Comparison of ENCODE assay signal across 22 mouse cellular contexts in genomic region chr10:8970807-8971206, GRCm38 (mm10).
"Had no signal": no experiment of that assay in that cellular context is flagged by ENCODE, and none has a peak within 500 bp of the region (broad histone marks: within the 10 kb centered on the region; RNA-seq: fewer than 3 reads in every experiment).

No protein-coding gene starts in this region.

- H3K36me3 ChIP-seq: heart, embryonic 10.5 days; heart, embryonic 12.5 days; hindbrain, embryonic 13.5 days; hindbrain, embryonic 15.5 days; limb, embryonic 10.5 days; limb, embryonic 12.5 days; liver, embryonic 12.5 days had no signal

- H3K4me1 ChIP-seq: liver, embryonic 12.5 days had no signal

- H3K4me2 ChIP-seq: heart, embryonic 12.5 days; hindbrain, embryonic 13.5 days; hindbrain, embryonic 15.5 days; limb, embryonic 12.5 days; liver, embryonic 12.5 days had no signal

- H3K27me3 ChIP-seq: heart, embryonic 12.5 days; hindbrain, embryonic 13.5 days; hindbrain, embryonic 15.5 days; limb, embryonic 12.5 days; liver, embryonic 12.5 days had no signal

- DNase-seq: gastrocnemius, postnatal 14 days; gastrocnemius, postnatal 36 days; heart, adult 18-20 months; heart, postnatal 14 days; heart, postnatal 36 days; kidney, adult 11 months; kidney, adult 2 months; kidney, adult 9 months; kidney, postnatal 10 days; kidney, postnatal 25 days; kidney, postnatal 4 days had no signal

- H3K4me3 ChIP-seq: heart, embryonic 10.5 days; heart, embryonic 12.5 days; hindbrain, embryonic 13.5 days; hindbrain, embryonic 15.5 days; layer of hippocampus, adult 2 months; left cerebral cortex, adult 2 months; limb, embryonic 10.5 days; limb, embryonic 12.5 days; liver, embryonic 12.5 days had no signal

- H3K9ac ChIP-seq: heart, embryonic 12.5 days; hindbrain, embryonic 13.5 days; hindbrain, embryonic 15.5 days; limb, embryonic 12.5 days; liver, embryonic 12.5 days; liver, embryonic 14.5 days had no signal

- H3K27ac ChIP-seq: heart, embryonic 10.5 days; hindbrain, embryonic 13.5 days; hindbrain, embryonic 15.5 days; hindbrain, postnatal 0 days; left cerebral cortex, adult 2 months; limb, embryonic 10.5 days; limb, embryonic 12.5 days; liver, embryonic 12.5 days; liver, embryonic 14.5 days had no signal

- H3K9me3 ChIP-seq: heart, embryonic 10.5 days; heart, embryonic 12.5 days; hindbrain, embryonic 13.5 days; hindbrain, embryonic 15.5 days; limb, embryonic 10.5 days; limb, embryonic 12.5 days; liver, embryonic 12.5 days had no signal
